Mouse (Mus musculus) olfactory bulb, adult 2 months (tissue): ENCODE data around the gene Sprr2a3.
"Not testable (repeated sequence)": the region's sequence is repeated elsewhere in the genome, so short reads cannot be mapped to it uniquely, and the experiment has no call there.

Source experiments
- CTCF ChIP-seq: fragments of 200-500 bp; IDR thresholded peaks from 2 replicates; pipeline ENCODE4 v1.5.1; 2012; ENCODE audit warnings: low read depth, mild to moderate bottlenecking, low read length, moderate library complexity; ENCODE audit not compliant: insufficient read depth
- POLR2A ChIP-seq: fragments of 200-500 bp; IDR thresholded peaks from 2 replicates; pipeline ENCODE4 v1.6.1; 2012; ENCODE audit warnings: mild to moderate bottlenecking, low read depth, low read length, moderate library complexity; ENCODE audit not compliant: insufficient read depth

- not testable (repeated sequence) for TF ChIP-seq POLR2A, CTCF
These were observed 36.7 kb upstream of the Sprr2a3 start for GRCm38 (mm10) chr3:92248494-92248893.
